Mouse (Mus musculus) kidney, postnatal 0 days (tissue): ENCODE results near the gene Ccdc33. TPM values are rescaled to one million over a fixed set of nuclear protein-coding genes. Genes with fewer than 3 reads are reported as not detected.

Experiments used
- ATAC-seq: fragments of 200-750 bp; cut with Nextera tagmentation; replicated peaks from 2 replicates; pipeline ENCODE4 v1.8.0; 2017; ENCODE audit warnings: low read depth, moderate number of reproducible peaks, moderate TSS enrichment, moderate library complexity; ENCODE audit not compliant: low FRiP score
- DNase-seq: peaks from one replicate; pipeline ENCODE4 v3.0.0-alpha.2; 2016; ENCODE audit warnings: low spot score
- H3K27ac ChIP-seq: fragments of 300-500 bp; sonication (generic); 2 replicates; pipeline ENCODE4 v1.5.1; 2014; ENCODE audit warnings: mild to moderate bottlenecking
- H3K27me3 ChIP-seq: fragments of 300-500 bp; sonication (generic); 2 replicates; pipeline ENCODE4 v1.6.1; 2014; ENCODE audit warnings: low read length, mixed read lengths; ENCODE audit not compliant: insufficient read depth
- H3K36me3 ChIP-seq: fragments of 300-500 bp; sonication (generic); 2 replicates; pipeline ENCODE4 v1.6.1; 2014; ENCODE audit warnings: low read length, mixed read lengths; ENCODE audit not compliant: insufficient read depth
- H3K4me1 ChIP-seq: fragments of 300-500 bp; sonication (generic); replicated peaks from 2 replicates; pipeline ENCODE4 v1.6.1; 2014; ENCODE audit warnings: antibody characterized with exemption, low read length, mixed read lengths; ENCODE audit not compliant: insufficient read depth
- H3K4me2 ChIP-seq: fragments of 300-500 bp; sonication (generic); 2 replicates; pipeline ENCODE4 v1.6.1; 2014; ENCODE audit warnings: mild to moderate bottlenecking, low read length, moderate library complexity, mixed read lengths
- H3K4me3 ChIP-seq: fragments of 300-500 bp; sonication (generic); replicated peaks from 2 replicates; pipeline ENCODE4 v1.5.1; 2014; ENCODE audit warnings: low read depth, low read length
- H3K9ac ChIP-seq: fragments of 300-500 bp; sonication (generic); 2 replicates; pipeline ENCODE4 v1.6.1; 2014; ENCODE audit warnings: low read depth, low read length
- H3K9me3 ChIP-seq: fragments of 300-500 bp; sonication (generic); replicated peaks from 2 replicates; pipeline ENCODE4 v1.6.1; 2016; ENCODE audit warnings: low read length, inconsistent platforms, mixed read lengths
- CTCF ChIP-seq: IDR thresholded peaks from 2 replicates; pipeline ENCODE4 v1.5.1; 2016; ENCODE audit warnings: antibody characterized with exemption, low read depth, mild to moderate bottlenecking, moderate library complexity
- WGBS: fragments of 180-500 bp; shearing (Covaris S2); extraction: QIAGEN DNeasy Blood & Tissue Kit; methylation state at CpG from one replicate; pipeline ENCODE4 v1.1.7; 2014; 5-methylcytosine and 5-hydroxymethylcytosine counted together
- polyA plus RNA-seq: library from polyadenylated mRNA; unstranded; fragments of >200 nt; fragmentation: Nextera tagmentation; extraction: Ambion mirVana; gene quantifications from 2 replicates; pipeline ENCODE4 v1.2.1, GENCODE M21; 2015

Gene Ccdc33
- polyA plus RNA-seq, 1 experiment from 2014 or later = 0.09 TPM

DNA sequence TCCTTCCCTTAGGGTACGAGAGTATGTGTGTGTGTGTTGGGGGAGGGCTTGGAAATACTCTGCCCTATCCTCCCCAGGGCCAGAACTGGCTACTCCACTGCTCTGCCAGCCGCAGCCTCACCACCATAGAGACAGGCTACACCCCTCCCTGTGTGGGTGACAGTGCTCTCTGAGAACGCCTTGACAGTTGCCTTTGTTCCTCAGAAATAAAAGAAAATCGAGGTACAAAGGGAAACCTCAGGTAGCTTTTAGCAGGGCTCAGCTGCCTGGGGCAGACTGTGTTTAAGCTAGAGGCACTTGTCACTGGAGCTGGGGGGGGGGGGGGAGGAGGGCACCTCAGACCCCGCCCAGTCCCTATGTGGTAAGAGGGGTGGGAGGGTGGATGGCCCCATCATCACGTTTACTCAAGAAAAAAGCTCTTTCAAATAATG lies 6.3 kb downstream of the Ccdc33 start:
- Histone ChIP-seq H3K9ac (no peak overlapping the region), H3K4me2 (no peak overlapping the region), H3K36me3 (no peaks in the 10 kb centered on the region), H3K4me1 (peaks cover 36% of the 10 kb centered on the region), H3K27me3 (no peaks in the 10 kb centered on the region), H3K4me3 (no peak overlapping the region), H3K9me3 (no peaks in the 10 kb centered on the region), H3K27ac (no peak overlapping the region)
- ATAC-seq = no peak
- WGBS = 26% methylated on average over 6 of the region's 6 CpGs
- no peak for TF ChIP-seq CTCF
- no peak for DNase-seq

DNA sequence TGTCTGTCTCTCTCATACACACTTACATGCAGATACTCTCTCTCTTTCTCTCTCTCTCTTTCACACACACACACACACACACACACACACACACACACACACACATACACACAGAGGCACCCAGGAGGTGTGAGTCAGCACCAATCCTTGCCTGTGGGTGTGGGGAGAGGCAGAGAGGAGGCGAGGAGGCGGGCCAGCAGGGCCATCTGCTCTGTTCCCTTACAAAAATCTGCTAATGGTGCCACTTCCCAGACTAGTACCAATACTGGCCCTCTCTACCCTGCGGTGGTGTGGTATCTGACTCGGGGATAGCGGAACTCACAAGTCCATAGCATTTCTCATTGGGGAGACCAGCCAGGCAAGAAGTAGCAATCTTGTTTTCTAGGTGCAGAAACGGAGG lies 7.2 kb downstream of the Ccdc33 start:
- ATAC-seq (no peak), DNase-seq (no peak)
- Histone ChIP-seq H3K9me3 (no peaks in the 10 kb centered on the region), H3K27ac (no peak overlapping the region), H3K36me3 (no peaks in the 10 kb centered on the region), H3K4me1 (peaks cover 36% of the 10 kb centered on the region), H3K27me3 (no peaks in the 10 kb centered on the region), H3K4me2 (no peak overlapping the region), H3K4me3 (no peak overlapping the region), H3K9ac (no peak overlapping the region)
- TF ChIP-seq CTCF = no peak
- WGBS = 68% methylated on average over 6 of the region's 6 CpGs

DNA sequence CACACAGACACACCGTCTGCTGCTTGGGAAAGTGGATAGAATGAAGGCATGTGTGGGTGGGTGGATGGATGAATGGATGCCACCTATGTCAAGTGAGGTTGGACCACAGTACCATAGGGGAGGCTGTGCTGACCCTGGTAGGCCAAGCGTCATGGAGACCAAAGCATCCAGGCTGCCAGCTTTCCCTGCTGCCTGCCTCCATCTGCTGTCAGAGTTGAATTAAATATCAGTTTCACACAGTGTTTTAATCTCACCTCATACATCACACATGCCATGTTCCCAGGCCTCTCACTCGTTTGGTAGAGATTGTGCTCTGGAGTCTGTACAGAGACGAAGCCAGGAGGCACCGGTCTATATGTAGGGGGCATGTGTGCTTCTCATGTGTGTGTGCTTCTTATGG lies 7.8 kb downstream of the Ccdc33 start:
- Histone ChIP-seq H3K4me3 (no peak overlapping the region), H3K27me3 (no peaks in the 10 kb centered on the region), H3K4me1 (peaks cover 35% of the 10 kb centered on the region), H3K9ac (no peak overlapping the region), H3K9me3 (no peaks in the 10 kb centered on the region), H3K4me2 (no peak overlapping the region), H3K36me3 (no peaks in the 10 kb centered on the region), H3K27ac (no peak overlapping the region)
- no peak for TF ChIP-seq CTCF
- ATAC-seq (no peak), DNase-seq (no peak)
- WGBS = 71% methylated on average over 5 of the region's 5 CpGs

DNA sequence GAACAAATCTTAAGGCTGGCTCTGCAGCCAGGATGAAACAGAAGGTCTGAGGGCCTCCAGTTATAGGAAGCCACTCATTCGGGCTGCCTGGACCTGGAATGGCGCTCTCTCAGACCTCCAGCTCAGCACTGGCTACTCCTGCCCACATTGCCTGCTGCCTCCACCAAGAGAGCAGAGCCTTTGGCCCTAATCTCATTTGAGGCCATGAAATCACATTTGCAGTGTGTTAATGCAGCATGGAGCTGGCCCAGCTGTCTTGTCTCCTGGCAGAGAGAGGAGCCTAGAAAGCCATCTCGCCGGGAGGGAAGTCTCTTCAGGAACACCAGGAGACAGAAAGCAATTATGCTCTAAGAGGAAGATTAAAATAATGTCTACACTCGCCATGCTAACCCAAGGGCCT lies 11.1 kb downstream of the Ccdc33 start:
- Histone ChIP-seq H3K4me1 (peaks cover 6% of the 10 kb centered on the region; the same call in 1 of the 2 replicates), H3K36me3 (no peaks in the 10 kb centered on the region), H3K27me3 (no peaks in the 10 kb centered on the region), H3K4me2 (no peak overlapping the region), H3K4me3 (no peak overlapping the region), H3K9me3 (no peaks in the 10 kb centered on the region), H3K9ac (no peak overlapping the region), H3K27ac (no peak overlapping the region)
- TF ChIP-seq CTCF = no peak
- 66% methylated on average over 5 of the region's 5 CpGs for WGBS
- ATAC-seq (no peak), DNase-seq (no peak)

DNA sequence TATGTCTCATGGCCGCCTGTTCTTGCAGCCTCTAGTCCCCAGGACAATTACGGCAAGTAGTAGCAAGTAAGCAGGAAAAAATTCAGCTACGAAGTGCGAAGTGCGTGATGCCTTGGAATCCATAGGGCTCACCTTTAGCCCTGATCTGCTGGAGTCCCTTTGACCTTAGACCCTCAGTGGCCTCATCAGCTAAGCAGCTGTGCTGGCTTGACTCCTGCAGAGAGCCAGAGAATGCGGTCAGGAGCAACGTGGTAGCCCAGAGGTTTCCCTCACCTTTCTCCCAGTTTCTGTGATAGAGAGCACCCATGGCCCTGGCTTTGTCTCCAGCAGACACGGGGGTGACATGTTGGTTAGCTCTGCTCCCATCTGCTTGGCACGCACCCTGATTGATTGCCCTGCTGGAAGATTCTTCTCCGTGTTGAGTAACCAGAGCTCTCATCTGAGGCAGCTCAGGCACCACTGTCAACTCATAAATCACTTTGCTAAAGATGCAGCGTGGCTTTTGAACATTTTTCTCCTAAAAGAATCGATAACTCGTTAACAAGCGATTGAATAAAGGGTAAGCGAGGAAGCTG lies 12.9 kb downstream of the Ccdc33 start:
- Histone ChIP-seq H3K9me3 (no peaks in the 10 kb centered on the region), H3K4me3 (no peak overlapping the region), H3K9ac (no peak overlapping the region), H3K27me3 (no peaks in the 10 kb centered on the region), H3K27ac (no peak overlapping the region), H3K36me3 (no peaks in the 10 kb centered on the region), H3K4me2 (no peak overlapping the region), H3K4me1 (no peaks in the 10 kb centered on the region)
- ATAC-seq (no peak), DNase-seq (no peak)
- WGBS = 42% methylated on average over 15 of the region's 15 CpGs
- no peak for TF ChIP-seq CTCF

DNA sequence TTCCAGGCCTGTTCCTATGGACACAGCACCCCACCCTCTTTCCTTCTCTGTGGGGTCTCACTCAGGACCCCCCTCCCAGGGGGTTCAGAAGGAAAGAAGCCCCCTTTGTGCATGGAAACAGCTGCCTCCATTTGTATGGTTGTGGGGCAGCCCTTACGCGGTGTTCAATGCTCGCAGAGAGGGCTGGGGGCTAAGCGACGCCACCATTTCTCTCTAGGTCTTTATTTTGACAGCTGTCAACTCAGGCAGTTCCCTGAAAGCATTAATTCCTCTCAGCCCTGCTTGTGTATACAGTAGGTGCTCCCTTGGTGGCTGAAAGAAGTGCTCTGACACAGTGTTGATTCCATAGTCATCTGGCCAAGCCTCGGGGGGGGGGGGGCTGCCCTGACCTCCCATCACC lies 15.0 kb downstream of the Ccdc33 start:
- Histone ChIP-seq H3K27me3 (no peaks in the 10 kb centered on the region), H3K36me3 (no peaks in the 10 kb centered on the region), H3K4me2 (no peak overlapping the region), H3K9ac (no peak overlapping the region), H3K27ac (no peak overlapping the region), H3K4me1 (no peaks in the 10 kb centered on the region), H3K4me3 (no peak overlapping the region), H3K9me3 (no peaks in the 10 kb centered on the region)
- WGBS = 69% methylated on average over 6 of the region's 6 CpGs
- ATAC-seq (no peak), DNase-seq (no peak)
- no peak for TF ChIP-seq CTCF

DNA sequence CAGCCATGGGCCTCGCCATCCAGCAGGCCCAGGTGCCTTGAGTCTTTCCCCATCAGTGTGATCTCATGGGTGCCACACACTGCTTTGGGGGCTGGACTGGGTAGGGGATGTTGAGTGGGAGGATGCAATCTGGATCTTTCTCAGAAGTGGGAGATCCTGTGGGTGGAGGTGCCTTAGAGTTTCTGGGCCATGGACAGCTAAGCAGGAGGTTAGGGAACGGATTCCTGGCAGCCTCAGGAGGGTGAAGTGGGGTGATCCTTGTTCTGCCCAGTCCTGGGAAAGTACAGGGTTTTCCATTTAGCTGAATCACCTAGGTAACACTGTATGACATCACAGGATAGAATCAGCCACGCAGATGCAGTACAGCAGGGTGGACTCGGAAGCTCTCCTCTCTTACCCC lies 16.6 kb downstream of the Ccdc33 start:
- H3K27ac ChIP-seq = no peak overlapping the region
- H3K27me3 ChIP-seq = no peaks in the 10 kb centered on the region
- ATAC-seq (no peak), DNase-seq (no peak)
- no peaks in the 10 kb centered on the region for H3K36me3 ChIP-seq
- H3K4me1 ChIP-seq = no peaks in the 10 kb centered on the region
- no peaks in the 10 kb centered on the region for H3K9me3 ChIP-seq
- no peak overlapping the region for H3K4me2 ChIP-seq
- TF ChIP-seq CTCF = no peak
- WGBS = 77% methylated on average over 4 of the region's 4 CpGs
- H3K4me3 ChIP-seq = no peak overlapping the region
- no peak overlapping the region for H3K9ac ChIP-seq
